Mouse (Mus musculus): ENCODE measurements around the gene Gm21750. TPM values are rescaled to one million over a fixed set of nuclear protein-coding genes. Genes with fewer than 3 reads are reported as not detected.
"Not testable (repeated sequence)": the region's sequence is repeated elsewhere in the genome, so short reads cannot be mapped to it uniquely, and the experiment has no call there.

Gm21750 gene
- polyA plus RNA-seq (2014; fragmentation: Nextera tagmentation; extraction: Ambion mirVana): not detected in 2 replicates

- H3K9me3 ChIP-seq (ENCODE audit: control insufficient read depth, low read length); H3K4me1 ChIP-seq (replicated peaks; ENCODE audit: control insufficient read depth, insufficient read depth, low read length); H3K4me3 ChIP-seq (ENCODE audit: low read depth, low read length); DNase-seq (ENCODE audit: low spot score); ATAC-seq (ENCODE audit: low FRiP score); H3K36me3 ChIP-seq (ENCODE audit: control insufficient read depth, insufficient read depth, low read length); H3K9ac ChIP-seq (ENCODE audit: low read depth, low read length); H3K27ac ChIP-seq (ENCODE audit: low read depth, low read length); H3K4me2 ChIP-seq (replicated peaks; ENCODE audit: low read depth, low read length); H3K27me3 ChIP-seq (ENCODE audit: control insufficient read depth, insufficient read depth, low read length): not testable (repeated sequence)
- WGBS: 85% methylated on average over 3 of the region's 3 CpGs
Observed at GRCm38 (mm10) chr14:73660925-73661324, at the start of gene Gm21750. TSS of gene Gm21750 (plus strand) at chr14:73661225.

- WGBS: 69% methylated on average over 1 of the region's 1 CpGs
- not testable (repeated sequence) for H3K4me2 ChIP-seq (replicated peaks; ENCODE audit: low read depth, low read length); H3K4me3 ChIP-seq (ENCODE audit: low read depth, low read length); H3K9me3 ChIP-seq (ENCODE audit: control insufficient read depth, low read length); H3K27me3 ChIP-seq (ENCODE audit: control insufficient read depth, insufficient read depth, low read length); H3K9ac ChIP-seq (ENCODE audit: low read depth, low read length); ATAC-seq (ENCODE audit: low FRiP score); H3K27ac ChIP-seq (ENCODE audit: low read depth, low read length); H3K4me1 ChIP-seq (replicated peaks; ENCODE audit: control insufficient read depth, insufficient read depth, low read length); H3K36me3 ChIP-seq (ENCODE audit: control insufficient read depth, insufficient read depth, low read length); DNase-seq (ENCODE audit: low spot score)
Observed at GRCm38 (mm10) chr14:73614961-73615360, 46.1 kb upstream of the Gm21750 start.

GRCm38 (mm10) chr14:73620880-73621279 is 40.1 kb upstream of the Gm21750 start:
- Histone ChIP-seq H3K27ac (ENCODE audit: low read depth, low read length) (no peak overlapping the region), H3K9me3 (ENCODE audit: control insufficient read depth, low read length) (no peaks in the 10 kb centered on the region), H3K4me1 (replicated peaks; ENCODE audit: control insufficient read depth, insufficient read depth, low read length) (no peaks in the 10 kb centered on the region), H3K9ac (ENCODE audit: low read depth, low read length) (no peak overlapping the region), H3K27me3 (ENCODE audit: control insufficient read depth, insufficient read depth, low read length) (no peaks in the 10 kb centered on the region), H3K4me3 (ENCODE audit: low read depth, low read length) (no peak overlapping the region), H3K36me3 (ENCODE audit: control insufficient read depth, insufficient read depth, low read length) (no peaks in the 10 kb centered on the region), H3K4me2 (replicated peaks; ENCODE audit: low read depth, low read length) (no peak overlapping the region)
- ATAC-seq (ENCODE audit: low FRiP score) (no peak), DNase-seq (ENCODE audit: low spot score) (no peak)
- 77% methylated on average over 3 of the region's 3 CpGs for WGBS

- H3K27me3 ChIP-seq (ENCODE audit: control insufficient read depth, insufficient read depth, low read length): no peaks in the 10 kb centered on the region
- H3K27ac ChIP-seq (ENCODE audit: low read depth, low read length): no peak overlapping the region
- H3K36me3 ChIP-seq (ENCODE audit: control insufficient read depth, insufficient read depth, low read length): no peaks in the 10 kb centered on the region
- H3K4me1 ChIP-seq (replicated peaks; ENCODE audit: control insufficient read depth, insufficient read depth, low read length): no peaks in the 10 kb centered on the region
- no peaks in the 10 kb centered on the region for H3K9me3 ChIP-seq (ENCODE audit: control insufficient read depth, low read length)
- DNase-seq (ENCODE audit: low spot score) (no peak), ATAC-seq (ENCODE audit: low FRiP score) (no peak)
- WGBS: 89% methylated on average over 1 of the region's 1 CpGs
- no peak overlapping the region for H3K4me3 ChIP-seq (ENCODE audit: low read depth, low read length)
- H3K9ac ChIP-seq (ENCODE audit: low read depth, low read length): no peak overlapping the region
- H3K4me2 ChIP-seq (replicated peaks; ENCODE audit: low read depth, low read length): no peak overlapping the region
Observed at GRCm38 (mm10) chr14:73622988-73623387, 38.0 kb upstream of the Gm21750 start.

- H3K9me3 ChIP-seq (ENCODE audit: control insufficient read depth, low read length): no peaks in the 10 kb centered on the region
- no peaks in the 10 kb centered on the region for H3K4me1 ChIP-seq (replicated peaks; ENCODE audit: control insufficient read depth, insufficient read depth, low read length)
- H3K4me2 ChIP-seq (replicated peaks; ENCODE audit: low read depth, low read length): no peak overlapping the region
- no peak overlapping the region for H3K4me3 ChIP-seq (ENCODE audit: low read depth, low read length)
- H3K9ac ChIP-seq (ENCODE audit: low read depth, low read length): no peak overlapping the region
- no peaks in the 10 kb centered on the region for H3K36me3 ChIP-seq (ENCODE audit: control insufficient read depth, insufficient read depth, low read length)
- DNase-seq (ENCODE audit: low spot score) (no peak), ATAC-seq (ENCODE audit: low FRiP score) (no peak)
- 69% methylated on average over 3 of the region's 3 CpGs for WGBS
- no peak overlapping the region for H3K27ac ChIP-seq (ENCODE audit: low read depth, low read length)
- H3K27me3 ChIP-seq (ENCODE audit: control insufficient read depth, insufficient read depth, low read length): no peaks in the 10 kb centered on the region
Observed at GRCm38 (mm10) chr14:73625469-73625868, 35.6 kb upstream of the Gm21750 start.

GRCm38 (mm10) chr14:73631511-73631910 is 29.5 kb upstream of the Gm21750 start:
- H3K27me3 ChIP-seq (ENCODE audit: control insufficient read depth, insufficient read depth, low read length): no peaks in the 10 kb centered on the region

GRCm38 (mm10) chr14:73632648-73633263 is 28.3 kb upstream of the Gm21750 start:
- ATAC-seq (ENCODE audit: low FRiP score): no peak

More at GRCm38 (mm10) chr14:73631511-73631910, 29.5 kb upstream of the Gm21750 start:
- Histone ChIP-seq H3K4me3 (ENCODE audit: low read depth, low read length) (no peak overlapping the region), H3K9me3 (ENCODE audit: control insufficient read depth, low read length) (no peaks in the 10 kb centered on the region), H3K27ac (ENCODE audit: low read depth, low read length) (no peak overlapping the region), H3K4me2 (replicated peaks; ENCODE audit: low read depth, low read length) (no peak overlapping the region), H3K9ac (ENCODE audit: low read depth, low read length) (no peak overlapping the region), H3K36me3 (ENCODE audit: control insufficient read depth, insufficient read depth, low read length) (no peaks in the 10 kb centered on the region), H3K4me1 (replicated peaks; ENCODE audit: control insufficient read depth, insufficient read depth, low read length) (no peaks in the 10 kb centered on the region)
- ATAC-seq (ENCODE audit: low FRiP score) (no peak), DNase-seq (ENCODE audit: low spot score) (no peak)
- WGBS: 90% methylated on average over 4 of the region's 4 CpGs

GRCm38 (mm10) chr14:73634356-73634755 is 26.7 kb upstream of the Gm21750 start:
- Histone ChIP-seq H3K4me2 (replicated peaks; ENCODE audit: low read depth, low read length) (no peak overlapping the region), H3K9ac (ENCODE audit: low read depth, low read length) (no peak overlapping the region), H3K27me3 (ENCODE audit: control insufficient read depth, insufficient read depth, low read length) (no peaks in the 10 kb centered on the region), H3K4me3 (ENCODE audit: low read depth, low read length) (no peak overlapping the region), H3K27ac (ENCODE audit: low read depth, low read length) (no peak overlapping the region), H3K4me1 (replicated peaks; ENCODE audit: control insufficient read depth, insufficient read depth, low read length) (no peaks in the 10 kb centered on the region), H3K36me3 (ENCODE audit: control insufficient read depth, insufficient read depth, low read length) (no peaks in the 10 kb centered on the region), H3K9me3 (ENCODE audit: control insufficient read depth, low read length) (no peaks in the 10 kb centered on the region)
- WGBS: 89% methylated on average over 3 of the region's 3 CpGs
- DNase-seq (ENCODE audit: low spot score) (no peak), ATAC-seq (ENCODE audit: low FRiP score) (no peak)

More at GRCm38 (mm10) chr14:73632648-73633263, 28.3 kb upstream of the Gm21750 start:
- Histone ChIP-seq H3K9ac (ENCODE audit: low read depth, low read length) (no peak overlapping the region), H3K4me2 (replicated peaks; ENCODE audit: low read depth, low read length) (no peak overlapping the region), H3K27ac (ENCODE audit: low read depth, low read length) (no peak overlapping the region), H3K27me3 (ENCODE audit: control insufficient read depth, insufficient read depth, low read length) (no peaks in the 10 kb centered on the region), H3K4me3 (ENCODE audit: low read depth, low read length) (no peak overlapping the region), H3K9me3 (ENCODE audit: control insufficient read depth, low read length) (no peaks in the 10 kb centered on the region), H3K36me3 (ENCODE audit: control insufficient read depth, insufficient read depth, low read length) (no peaks in the 10 kb centered on the region), H3K4me1 (replicated peaks; ENCODE audit: control insufficient read depth, insufficient read depth, low read length) (no peaks in the 10 kb centered on the region)
- no peak for DNase-seq (ENCODE audit: low spot score)
- 54% methylated on average over 9 of the region's 9 CpGs for WGBS

GRCm38 (mm10) chr14:73637460-73637859 is 23.6 kb upstream of the Gm21750 start:
- Histone ChIP-seq H3K4me3 (ENCODE audit: low read depth, low read length) (no peak overlapping the region), H3K27me3 (ENCODE audit: control insufficient read depth, insufficient read depth, low read length) (no peaks in the 10 kb centered on the region), H3K27ac (ENCODE audit: low read depth, low read length) (no peak overlapping the region), H3K36me3 (ENCODE audit: control insufficient read depth, insufficient read depth, low read length) (no peaks in the 10 kb centered on the region), H3K4me2 (replicated peaks; ENCODE audit: low read depth, low read length) (no peak overlapping the region), H3K9ac (ENCODE audit: low read depth, low read length) (no peak overlapping the region), H3K4me1 (replicated peaks; ENCODE audit: control insufficient read depth, insufficient read depth, low read length) (no peaks in the 10 kb centered on the region), H3K9me3 (ENCODE audit: control insufficient read depth, low read length) (no peaks in the 10 kb centered on the region)
- DNase-seq (ENCODE audit: low spot score) (no peak), ATAC-seq (ENCODE audit: low FRiP score) (no peak)
